In the genomic region with DNA sequence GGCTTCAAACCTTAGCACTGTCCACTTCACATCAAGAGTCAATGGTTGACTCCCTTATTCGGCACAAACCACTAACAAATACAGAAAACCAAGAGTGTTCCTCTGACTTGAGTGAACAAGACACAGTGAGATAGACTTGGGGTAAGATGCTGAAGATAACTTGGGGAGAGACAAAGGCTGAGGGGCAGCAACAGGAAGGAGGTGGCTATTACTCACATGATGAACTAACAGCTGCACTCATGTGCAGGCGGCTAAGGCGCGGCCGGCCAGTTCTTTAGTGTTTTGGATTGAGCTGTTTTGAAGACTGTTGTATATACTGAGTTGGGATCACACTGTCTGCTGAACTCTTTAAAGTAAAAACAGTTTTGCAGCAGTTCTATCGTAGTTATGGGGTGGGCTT, we compare ENCODE assay signal across 25 mouse cellular contexts.
"Had no signal": no experiment of that assay in that cellular context is flagged by ENCODE, and none has a peak within 500 bp of the region (broad histone marks: within the 10 kb centered on the region; RNA-seq: fewer than 3 reads in every experiment).

No protein-coding gene starts in this region.

- H3K4me2 ChIP-seq: heart, embryonic 11.5 days; heart, embryonic 13.5 days; heart, embryonic 15.5 days; hindbrain, embryonic 12.5 days; hindbrain, embryonic 14.5 days; intestine, embryonic 15.5 days; limb, embryonic 12.5 days; liver, embryonic 11.5 days; liver, embryonic 13.5 days had no signal

- H3K36me3 ChIP-seq: heart, embryonic 13.5 days; heart, embryonic 15.5 days; hindbrain, embryonic 10.5 days; hindbrain, embryonic 12.5 days; intestine, embryonic 15.5 days; limb, embryonic 10.5 days; limb, embryonic 12.5 days; liver, embryonic 13.5 days had no signal

- H3K4me3 ChIP-seq: gastrocnemius, adult 2 months; heart, adult 2 months; heart, embryonic 13.5 days; heart, embryonic 15.5 days; hindbrain, embryonic 10.5 days; hindbrain, embryonic 12.5 days; intestine, embryonic 15.5 days; layer of hippocampus, adult 2 months; left cerebral cortex, adult 2 months; limb, embryonic 10.5 days; limb, embryonic 12.5 days; liver, embryonic 13.5 days had no signal

- H3K27me3 ChIP-seq: heart, embryonic 13.5 days; heart, embryonic 15.5 days; hindbrain, embryonic 12.5 days; intestine, embryonic 15.5 days; limb, embryonic 12.5 days; liver, embryonic 13.5 days had no signal

- DNase-seq: gastrocnemius, adult 2 months; gastrocnemius, postnatal 10 days; gastrocnemius, postnatal 25 days; heart, adult 2 months; heart, postnatal 14 days; heart, postnatal 4 days; kidney, adult 18-20 months; kidney, adult 8-10 months; kidney, postnatal 10 days; kidney, postnatal 25 days; kidney, postnatal 4 days; liver; liver, embryonic 13.5 days had no signal
